Mouse (Mus musculus): ENCODE measurements around the gene Plcl1. TPM values are rescaled to one million over a fixed set of nuclear protein-coding genes. Genes with fewer than 3 reads are reported as not detected.

Plcl1 gene
- total and polyA plus RNA-seq, 3 experiments: not detected

DNA sequence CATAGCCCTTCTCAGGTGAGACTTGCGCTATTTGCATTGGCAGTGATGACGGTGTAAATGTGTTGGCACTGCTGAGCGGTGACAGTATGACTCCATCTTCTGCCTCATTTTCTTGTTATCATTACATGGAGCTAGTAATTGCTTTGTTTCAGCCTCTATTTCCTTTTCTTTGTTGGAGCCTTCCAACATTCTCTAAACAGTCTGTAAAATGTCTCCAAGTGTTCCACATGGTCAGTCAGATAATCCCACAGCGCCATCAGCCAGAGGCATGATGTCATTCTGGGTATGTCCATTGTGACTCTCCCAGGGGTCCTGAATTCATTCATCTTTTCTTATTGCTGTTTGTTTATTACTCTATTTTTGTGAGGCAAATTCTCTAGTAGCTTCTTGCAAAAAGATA is 165.7 kb downstream of the Plcl1 start:
- Histone ChIP-seq H3K79me2 (ENCODE audit: control insufficient read depth, insufficient read depth, low read length, poor library complexity) (no peaks in the 10 kb centered on the region), H3K9ac (ENCODE audit: control insufficient read depth, low read depth, low read length, poor library complexity, severe bottlenecking) (no peak overlapping the region), H3K4me3 (ENCODE audit: control insufficient read depth in 1 of 2, insufficient read depth in 1 of 2, low read depth in 2 of 2, low read length in 2 of 2) (no peak overlapping the region), H3K27ac (ENCODE audit: control insufficient read depth, low read depth, low read length) (no peak overlapping the region), H3K27me3 (ENCODE audit: control insufficient read depth in 1 of 2, insufficient read depth in 2 of 2, low read length in 2 of 2) (no peaks in the 10 kb centered on the region), H3K36me3 (ENCODE audit: control insufficient read depth in 1 of 2, insufficient read depth in 2 of 2, low read length in 2 of 2) (0 out of 4 replicates have a peak, but pooled peaks cover 0 to 1% of the 10 kb centered on the region in 2 experiments), H3K4me1 (ENCODE audit: control insufficient read depth in 1 of 2, insufficient read depth in 2 of 2, low read length in 2 of 2) (no peaks in the 10 kb centered on the region), H3K9me3 (replicated peaks; ENCODE audit: insufficient read depth, low read length) (no peaks in the 10 kb centered on the region)
- DNase-seq (ENCODE audit: low read depth, low spot score): no peak
- TF ChIP-seq SIN3A (IDR thresholded peaks at IDR 0.05; ENCODE audit: low read length) (no peak), MAZ (IDR thresholded peaks at IDR 0.05; ENCODE audit: low read depth, low read length) (no peak), JUND (IDR thresholded peaks at IDR 0.05; ENCODE audit: low read depth, low read length) (no peak), NRF1 (IDR thresholded peaks at IDR 0.05; ENCODE audit: insufficient read depth, low read depth, low read length, poor library complexity, severe bottlenecking) (no peak), RAD21 (IDR thresholded peaks at IDR 0.05; ENCODE audit: low read depth, low read length) (no peak), GABPA (IDR thresholded peaks at IDR 0.05; ENCODE audit: low read depth, low read length) (no peak), EP300 (IDR thresholded peaks at IDR 0.05; ENCODE audit: low read depth in 1 of 2, low read length in 2 of 2) (no peak), TCF12 (IDR thresholded peaks at IDR 0.05; ENCODE audit: low read depth, low read length) (no peak), KAT2A (conservative IDR thresholded peaks at IDR 0.05; ENCODE audit: low read depth, low read length) (no peak), CHD2 (IDR thresholded peaks at IDR 0.05; ENCODE audit: low read length) (no peak)

GRCm38 (mm10) chr1:55572202-55572601 is 166.5 kb downstream of the Plcl1 start:
- Histone ChIP-seq H3K9me3 (replicated peaks; ENCODE audit: insufficient read depth, low read length) (no peaks in the 10 kb centered on the region), H3K27me3 (ENCODE audit: control insufficient read depth in 1 of 2, insufficient read depth in 2 of 2, low read length in 2 of 2) (no peaks in the 10 kb centered on the region), H3K79me2 (ENCODE audit: control insufficient read depth, insufficient read depth, low read length, poor library complexity) (no peaks in the 10 kb centered on the region), H3K4me3 (ENCODE audit: control insufficient read depth in 1 of 2, insufficient read depth in 1 of 2, low read depth in 2 of 2, low read length in 2 of 2) (no peak overlapping the region), H3K4me1 (ENCODE audit: control insufficient read depth in 1 of 2, insufficient read depth in 2 of 2, low read length in 2 of 2) (no peaks in the 10 kb centered on the region), H3K36me3 (ENCODE audit: control insufficient read depth in 1 of 2, insufficient read depth in 2 of 2, low read length in 2 of 2) (0 out of 4 replicates have a peak, but pooled peaks cover 0 to 1% of the 10 kb centered on the region in 2 experiments), H3K9ac (ENCODE audit: control insufficient read depth, low read depth, low read length, poor library complexity, severe bottlenecking) (no peak overlapping the region), H3K27ac (ENCODE audit: control insufficient read depth, low read depth, low read length) (no peak overlapping the region)
- DNase-seq (ENCODE audit: low read depth, low spot score): no peak
- TF ChIP-seq POLR2AphosphoS5 (IDR thresholded peaks at IDR 0.05; ENCODE audit: borderline replicate concordance, low read depth, low read length) (no peak), HCFC1 (IDR thresholded peaks at IDR 0.05; ENCODE audit: low read depth, low read length) (no peak), MYB (IDR thresholded peaks at IDR 0.05; ENCODE audit: low read depth, low read length) (no peak), ELF1 (IDR thresholded peaks at IDR 0.05; ENCODE audit: low read depth, low read length) (no peak), CTCF (IDR thresholded peaks at IDR 0.05 in 2 of 3, conservative IDR thresholded peaks at IDR 0.05 in 1 of 3; ENCODE audit: control insufficient read depth in 1 of 3, insufficient read depth in 1 of 3, low read depth in 2 of 3, low read length in 3 of 3, poor library complexity in 1 of 3, severe bottlenecking in 1 of 3) (no peak), KAT2A (conservative IDR thresholded peaks at IDR 0.05; ENCODE audit: low read depth, low read length) (no peak), ZMIZ1 (IDR thresholded peaks at IDR 0.05; ENCODE audit: low read depth, low read length) (no peak), UBTF (IDR thresholded peaks at IDR 0.05; ENCODE audit: borderline replicate concordance, insufficient read depth, low read depth, low read length) (no peak), GABPA (IDR thresholded peaks at IDR 0.05; ENCODE audit: low read depth, low read length) (no peak), ETS1 (IDR thresholded peaks at IDR 0.05; ENCODE audit: low read depth, low read length) (no peak), E2F4 (IDR thresholded peaks at IDR 0.05; ENCODE audit: borderline replicate concordance, low read depth, low read length) (no peak), JUND (IDR thresholded peaks at IDR 0.05; ENCODE audit: low read depth, low read length) (no peak)

Measured in MEL (cell line).